Mouse (Mus musculus) heart, adult 2 months (tissue): Measurements from ENCODE around the gene Mfsd4b3. TPM values are rescaled to one million over a fixed set of nuclear protein-coding genes. Genes with fewer than 3 reads are reported as not detected.
"Not testable (repeated sequence)": the region's sequence is repeated elsewhere in the genome, so short reads cannot be mapped to it uniquely, and the experiment has no call there.

Source experiments
- DNase-seq, 2 experiments: peaks; one replicate each; pipeline ENCODE4 v3.0.0; 2021
- H3K27ac ChIP-seq: fragments of 200-600 bp; 2 replicates; pipeline ENCODE4 v1.8.1; 2022
- H3K27me3 ChIP-seq: fragments of 200-500 bp; 2 replicates; pipeline ENCODE4 v1.6.1; 2012; ENCODE audit warnings: mild to moderate bottlenecking, low read length, inconsistent platforms, mixed read lengths; ENCODE audit not compliant: control insufficient read depth, insufficient read depth
- H3K36me3 ChIP-seq: fragments of 200-500 bp; 2 replicates; pipeline ENCODE4 v1.6.1; 2012; ENCODE audit warnings: low read length, inconsistent platforms; ENCODE audit not compliant: control insufficient read depth, insufficient read depth
- H3K4me1 ChIP-seq: fragments of 200-500 bp; 2 replicates; pipeline ENCODE4 v1.6.1; 2011; ENCODE audit warnings: low read length; ENCODE audit not compliant: control insufficient read depth, insufficient read depth
- H3K4me3 ChIP-seq: fragments of 200-600 bp; 2 replicates; pipeline ENCODE4 v1.8.1; 2022
- H3K79me2 ChIP-seq: fragments of 200-500 bp; replicated peaks from 2 replicates; pipeline ENCODE4 v1.6.1; 2012; ENCODE audit warnings: mild to moderate bottlenecking, inconsistent platforms, low read length, moderate library complexity, mixed read lengths; ENCODE audit not compliant: control insufficient read depth, insufficient read depth
- H3K9ac ChIP-seq: fragments of 200-500 bp; 2 replicates; pipeline ENCODE4 v1.6.1; 2012; ENCODE audit warnings: low read depth, mild to moderate bottlenecking, control low read depth, inconsistent platforms, low read length, mixed read lengths
- CTCF ChIP-seq: fragments of 200-600 bp; IDR thresholded peaks from 2 replicates; pipeline ENCODE4 v1.8.1; 2022; ENCODE audit warnings: antibody characterized with exemption, mild to moderate bottlenecking, moderate library complexity
- EP300 ChIP-seq: fragments of 200-500 bp; IDR thresholded peaks from 2 replicates; pipeline ENCODE4 v1.6.1; 2011; ENCODE audit warnings: low read depth, low read length, control low read depth; ENCODE audit not compliant: insufficient read depth
- POLR2A ChIP-seq: fragments of 200-500 bp; IDR thresholded peaks from 2 replicates; pipeline ENCODE4 v1.6.1; 2011; ENCODE audit warnings: mild to moderate bottlenecking, low read depth, low read length, control low read depth; ENCODE audit not compliant: insufficient read depth
- WGBS: fragments of 180-500 bp; shearing (Covaris S2); methylation state at CpG from one replicate; pipeline ENCODE4 v1.1.7; 2018; 5-methylcytosine and 5-hydroxymethylcytosine counted together
- intact Hi-C: fragments of 180-260 bp; cut with DNase I; formaldehyde crosslinking; loops from one replicate; pipeline ENCODE4 v1.15.1; 2025
- long read RNA-seq: library from polyadenylated mRNA; stranded (forward); transcript quantifications from one replicate; pipeline ENCODE4 v2.0.0, GENCODE M21; 2021
- polyA plus RNA-seq: library from polyadenylated mRNA; depleted of rRNA; stranded (reverse); fragments of >200 nt; gene quantifications from 2 replicates; pipeline ENCODE4 v1.2.3, GENCODE M21; 2012; rRNA removed
- total RNA-seq, 2 experiments: library from RNA; stranded (reverse); gene quantifications; 2 replicates each; pipeline ENCODE4 v1.2.3; 2021

Mfsd4b3 gene
- total RNA-seq (1 to 10 TPM; 5.5 to 5.7 TPM), polyA plus RNA-seq (4.6 and 9.0 TPM in 2 replicates)
- long read RNA-seq, transcript Mfsd4b3-201 (4 exons, 1,787 nt): major isoform, 5 of 10 reads
- long read RNA-seq, partial matches to known transcripts: 0 of 10 reads
- long read RNA-seq, other reads (novel, unspliced or antisense): 5 of 10 reads

DNA sequence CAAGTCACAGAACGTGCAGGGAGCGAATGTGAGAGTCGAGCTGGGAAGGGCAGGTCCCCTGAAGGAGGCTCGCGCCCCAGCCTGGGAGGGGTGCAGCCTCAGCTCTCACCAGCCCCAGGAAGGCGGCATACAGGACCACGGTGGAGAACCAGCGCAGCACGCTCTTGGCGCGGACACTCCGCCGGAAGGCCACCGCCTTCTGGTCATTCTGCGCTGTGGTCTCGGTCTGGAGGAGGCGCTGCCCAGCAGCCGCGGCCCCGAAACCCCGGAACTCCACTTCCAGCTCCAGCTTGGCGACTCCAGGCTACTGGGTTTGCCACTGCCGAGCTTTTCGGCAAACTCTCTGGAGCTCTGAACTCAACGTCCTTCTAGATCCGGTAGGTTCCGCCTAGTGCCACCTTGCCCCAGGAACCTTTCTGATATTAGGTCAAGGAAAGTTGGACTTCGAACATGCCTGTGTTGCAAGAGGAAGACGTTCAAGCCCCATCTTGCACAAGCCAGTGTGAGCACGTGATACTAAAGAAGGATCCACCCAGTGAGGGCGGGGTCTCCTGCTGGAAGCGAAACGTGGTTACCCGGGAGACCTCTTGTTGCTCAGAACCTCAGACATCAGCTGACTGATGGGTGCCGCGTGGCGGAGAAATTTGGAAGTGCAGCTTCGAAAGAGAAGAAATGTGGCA lies at the start of gene Mfsd4b3:
TSS of gene Mfsd4b3 (minus strand) at position 393 of the 680 bp plus-strand sequence.
- under 1% methylated on average over 38 of the region's 38 CpGs for WGBS
- peak; percentile 92 to 96 for DNase-seq
- no peaks in the 10 kb centered on the region for H3K27me3 ChIP-seq
- H3K27ac ChIP-seq: peak within 1 kb of the TSS; percentile 88
- intact Hi-C loops: loop anchor here (1.0 to 10.0 kb wide), 4 partner anchors 62 to 545 kb away; partner anchors contain the start of gene Mfsd4b4
- TF ChIP-seq POLR2A (peak; percentile 92), CTCF (peak; percentile 85), EP300 (peak; percentile 80)
- no peaks in the 10 kb centered on the region for H3K79me2 ChIP-seq
- peaks cover 4% of the 10 kb centered on the region; the same call in 1 of the 2 replicates for H3K36me3 ChIP-seq
- peak within 1 kb of the TSS; percentile 84 for H3K9ac ChIP-seq
- H3K4me1 ChIP-seq: peaks cover 4% of the 10 kb centered on the region
- peak within 1 kb of the TSS; percentile 51 for H3K4me3 ChIP-seq

DNA sequence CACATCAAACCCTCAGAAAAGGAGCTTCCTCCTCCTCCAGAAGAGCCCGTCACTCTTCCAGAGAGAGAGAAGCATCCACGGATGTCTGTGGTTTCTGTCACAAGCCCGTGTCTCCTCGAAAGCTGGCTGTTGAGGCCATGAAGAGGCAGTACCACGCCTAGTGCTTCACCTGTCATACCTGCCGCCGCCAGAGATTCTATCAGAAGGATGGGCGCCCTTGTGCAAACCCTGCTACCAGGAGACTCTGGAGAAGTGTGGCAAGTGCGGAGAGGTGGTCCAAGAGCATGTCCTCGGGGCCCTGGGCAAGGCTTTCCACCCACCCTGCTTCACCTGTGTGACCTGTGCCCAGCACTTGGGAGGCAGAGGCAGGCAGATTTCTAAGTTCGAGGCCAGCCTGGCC lies 49.6 kb upstream of the Mfsd4b3 start:
- no peak for DNase-seq
- no peaks in the 10 kb centered on the region for H3K79me2 ChIP-seq
- no peak for TF ChIP-seq POLR2A
- no peak for TF ChIP-seq CTCF
- TF ChIP-seq EP300: no peak
- 77% methylated on average over 11 of the region's 11 CpGs for WGBS
- intact Hi-C loops: no loop called here
- H3K4me1 ChIP-seq: no peaks in the 10 kb centered on the region
- H3K9ac ChIP-seq: no peak overlapping the region
- H3K36me3 ChIP-seq: no peaks in the 10 kb centered on the region
- H3K4me3 ChIP-seq: no peak overlapping the region
- no peak overlapping the region for H3K27ac ChIP-seq
- no peaks in the 10 kb centered on the region for H3K27me3 ChIP-seq

DNA sequence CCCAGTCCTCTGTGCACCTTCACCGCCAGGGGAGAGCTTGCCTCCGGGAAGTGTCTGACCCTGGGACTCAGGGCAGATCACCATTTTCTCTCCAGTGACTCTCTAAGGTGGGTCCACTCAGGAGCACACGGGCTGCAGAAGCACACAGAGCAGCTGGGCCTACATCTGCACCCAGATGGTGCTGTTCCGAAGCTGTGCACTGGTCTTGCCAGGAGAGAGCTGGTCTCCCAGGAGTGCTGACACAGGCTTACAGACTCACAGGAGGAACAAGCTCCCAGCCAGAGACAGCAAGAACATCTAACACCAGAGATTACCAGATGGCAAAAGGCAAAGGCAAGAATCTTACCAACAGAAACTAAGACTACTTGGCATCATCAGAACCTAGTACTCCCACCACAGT lies 48.9 kb upstream of the Mfsd4b3 start:
- H3K27me3 ChIP-seq, H3K79me2 ChIP-seq, H3K27ac ChIP-seq, H3K36me3 ChIP-seq, DNase-seq, intact Hi-C loops, H3K4me1 ChIP-seq, H3K4me3 ChIP-seq, H3K9ac ChIP-seq: not testable (repeated sequence)
- 60% methylated on average over 4 of the region's 4 CpGs for WGBS

DNA sequence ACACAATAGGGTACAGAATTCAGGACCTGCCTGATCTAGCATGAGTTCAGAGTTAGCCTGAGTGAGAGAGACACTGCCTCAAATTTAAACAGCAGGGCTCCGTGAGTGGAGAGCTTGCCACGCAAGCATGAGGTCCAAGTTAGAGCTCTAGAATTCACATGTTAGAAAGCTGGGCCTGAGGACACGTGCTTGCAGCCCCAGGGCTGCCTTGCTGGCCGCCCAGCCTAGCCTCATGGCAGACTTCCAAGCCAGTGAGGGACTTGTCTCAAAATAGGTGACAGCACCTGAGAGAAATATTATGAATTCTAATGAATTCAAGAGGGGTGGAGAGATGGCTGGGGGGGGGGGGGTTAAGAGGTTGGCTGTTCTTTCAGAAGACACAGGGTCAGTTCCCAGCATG lies 48.0 kb upstream of the Mfsd4b3 start:
- 73% methylated on average over 4 of the region's 4 CpGs for WGBS
- TF ChIP-seq EP300: no peak
- TF ChIP-seq POLR2A: no peak
- no peak for TF ChIP-seq CTCF
- H3K79me2 ChIP-seq: no peaks in the 10 kb centered on the region
- H3K27ac ChIP-seq: no peak overlapping the region
- H3K4me1 ChIP-seq: no peaks in the 10 kb centered on the region
- intact Hi-C loops: no loop called here
- DNase-seq: no peak
- no peaks in the 10 kb centered on the region for H3K36me3 ChIP-seq
- no peak overlapping the region for H3K4me3 ChIP-seq
- H3K27me3 ChIP-seq: no peaks in the 10 kb centered on the region
- no peak overlapping the region for H3K9ac ChIP-seq

GRCm38 (mm10) chr10:40006963-40007362 lies 47.0 kb upstream of the Mfsd4b3 start:
- Histone ChIP-seq H3K36me3 (no peaks in the 10 kb centered on the region), H3K4me1 (no peaks in the 10 kb centered on the region), H3K79me2 (no peaks in the 10 kb centered on the region), H3K4me3 (no peak overlapping the region), H3K9ac (no peak overlapping the region), H3K27ac (no peak overlapping the region), H3K27me3 (no peaks in the 10 kb centered on the region)
- TF ChIP-seq CTCF (no peak), EP300 (no peak), POLR2A (no peak)
- intact Hi-C loops: no loop called here
- WGBS: 68% methylated on average over 10 of the region's 10 CpGs
- DNase-seq: peak in 1 of 2 experiments; percentile 11

DNA sequence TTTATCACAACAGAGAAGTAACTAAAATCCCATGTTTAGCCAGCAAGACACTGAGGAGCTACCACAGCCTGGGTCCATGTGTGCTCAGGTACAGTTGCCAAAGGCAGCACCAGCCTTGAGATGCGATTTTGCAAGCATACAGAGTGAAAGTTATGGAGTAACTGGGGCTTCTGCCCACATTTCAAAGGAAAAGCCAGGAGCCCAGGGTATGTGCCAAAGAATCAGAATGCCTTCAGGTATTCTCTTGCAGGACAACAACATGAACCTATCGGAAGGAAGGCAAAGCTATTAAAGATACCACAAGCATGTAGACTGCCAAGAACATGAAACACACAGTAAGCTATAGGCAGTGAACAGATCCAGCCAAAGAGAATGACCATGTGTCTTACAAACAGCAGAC lies 40.8 kb upstream of the Mfsd4b3 start:
- intact Hi-C loops: no loop called here
- Histone ChIP-seq H3K79me2 (no peaks in the 10 kb centered on the region), H3K27ac (no peak overlapping the region), H3K36me3 (no peaks in the 10 kb centered on the region), H3K27me3 (no peaks in the 10 kb centered on the region), H3K9ac (no peak overlapping the region), H3K4me1 (no peaks in the 10 kb centered on the region), H3K4me3 (no peak overlapping the region)
- no peak for DNase-seq
- TF ChIP-seq EP300 (no peak), POLR2A (no peak), CTCF (no peak)
- WGBS: 83% methylated on average over 2 of the region's 2 CpGs
